17 mouse cellular contexts compared by ENCODE assay signal in the genomic region with DNA sequence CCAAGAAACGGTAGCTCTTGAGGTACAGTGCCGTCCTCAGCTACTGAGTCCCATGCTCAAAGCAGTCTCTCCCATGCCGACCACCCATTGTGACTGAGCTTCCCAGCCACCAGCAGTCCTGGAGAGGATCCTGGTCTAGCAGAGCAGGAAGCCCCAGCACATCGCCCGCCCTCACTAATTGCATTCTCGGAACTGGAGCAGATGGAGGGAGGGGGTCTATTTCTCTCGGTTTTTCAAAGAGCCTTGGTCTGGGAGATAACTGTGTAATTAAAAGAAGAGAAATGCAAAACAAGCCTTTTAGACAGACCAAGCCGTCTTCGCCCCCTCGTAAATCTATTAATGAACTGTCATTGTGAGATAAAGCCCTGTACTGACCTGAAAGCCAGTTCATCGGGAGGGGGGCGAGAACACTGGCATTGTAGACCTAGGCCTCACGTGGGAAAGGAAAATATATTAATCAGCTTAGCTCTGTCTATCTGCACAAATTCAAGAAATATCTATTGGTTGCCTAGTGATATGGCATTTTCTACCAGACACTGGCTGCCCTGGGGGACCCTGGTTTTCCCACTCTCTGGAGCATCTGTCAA.
DNase-seq lines count a peak whose midpoint lies in the region; ATAC-seq and TF ChIP-seq lines count a peak whose summit lies in the region.
"Had no signal": no experiment of that assay in that cellular context is flagged by ENCODE, and none has a peak within 500 bp of the region (broad histone marks: within the 10 kb centered on the region; RNA-seq: fewer than 3 reads in every experiment).

No protein-coding gene starts in this region.

- peaks cover 8% of the 10 kb centered on the region; the same call in 1 of the 2 replicates for H3K27me3 ChIP-seq in midbrain, embryonic 10.5 days (ENCODE audit: low read depth, poor library complexity, severe bottlenecking)
- H3K27me3 ChIP-seq in midbrain, postnatal 0 days (ENCODE audit: insufficient read depth, low read length) = no peaks in the 10 kb centered on the region
- no peaks in the 10 kb centered on the region for H3K27me3 ChIP-seq in forebrain, embryonic 15.5 days
- H3K27me3 ChIP-seq in midbrain, embryonic 12.5 days = no peaks in the 10 kb centered on the region

- no peak for ATAC-seq in midbrain, postnatal 0 days (ENCODE audit: low FRiP score)
- no peak for ATAC-seq in forebrain, embryonic 15.5 days (replicated peaks)
- peak; percentile 73 for ATAC-seq in midbrain, embryonic 12.5 days (ENCODE audit: low FRiP score, low read depth)
- ATAC-seq: liver, postnatal 0 days had no signal

- no peak overlapping the region for H3K4me2 ChIP-seq in midbrain, postnatal 0 days (ENCODE audit: low read depth, low read length, poor library complexity, severe bottlenecking)
- H3K4me2 ChIP-seq in forebrain, embryonic 15.5 days (replicated peaks) = no peak overlapping the region
- H3K4me2 ChIP-seq in midbrain, embryonic 12.5 days (replicated peaks) = no peak overlapping the region
- H3K4me2 ChIP-seq: embryonic facial prominence, embryonic 13.5 days; heart, embryonic 11.5 days had no signal

- peaks cover 21% of the 10 kb centered on the region for H3K4me1 ChIP-seq in midbrain, embryonic 10.5 days
- peaks cover 5% of the 10 kb centered on the region; the same call in 1 of the 2 replicates for H3K4me1 ChIP-seq in midbrain, postnatal 0 days (ENCODE audit: insufficient read depth, low read length)
- peaks cover 16% of the 10 kb centered on the region for H3K4me1 ChIP-seq in forebrain, embryonic 15.5 days
- H3K4me1 ChIP-seq in midbrain, embryonic 12.5 days = peaks cover 36% of the 10 kb centered on the region

- H3K27ac ChIP-seq in midbrain, embryonic 10.5 days (replicated peaks) = 0 out of 2 replicates have a peak overlapping the region, but pooled peaks have one; percentile 14
- no peak overlapping the region for H3K27ac ChIP-seq in midbrain, postnatal 0 days (ENCODE audit: low read depth, low read length)
- 0 out of 2 replicates have a peak overlapping the region, but pooled peaks have one; percentile 1 for H3K27ac ChIP-seq in forebrain, embryonic 15.5 days (replicated peaks)
- 0 out of 2 replicates have a peak overlapping the region, but pooled peaks have one; percentile 30 for H3K27ac ChIP-seq in midbrain, embryonic 12.5 days (replicated peaks)
- H3K27ac ChIP-seq: embryonic facial prominence, embryonic 13.5 days; kidney, postnatal 0 days; limb, embryonic 10.5 days had no signal

- no peaks in the 10 kb centered on the region for H3K9me3 ChIP-seq in midbrain, embryonic 10.5 days (replicated peaks)
- H3K9me3 ChIP-seq in midbrain, postnatal 0 days (ENCODE audit: low read length) = no peaks in the 10 kb centered on the region
- no peaks in the 10 kb centered on the region for H3K9me3 ChIP-seq in forebrain, embryonic 15.5 days
- H3K9me3 ChIP-seq in midbrain, embryonic 12.5 days = no peaks in the 10 kb centered on the region
- H3K9me3 ChIP-seq: embryonic facial prominence, embryonic 13.5 days; limb, embryonic 10.5 days had no signal

- H3K9ac ChIP-seq in midbrain, postnatal 0 days (replicated peaks; ENCODE audit: low read length, poor library complexity, severe bottlenecking) = no peak overlapping the region
- H3K9ac ChIP-seq in forebrain, embryonic 15.5 days (replicated peaks) = no peak overlapping the region
- no peak overlapping the region for H3K9ac ChIP-seq in midbrain, embryonic 12.5 days (replicated peaks)
- H3K9ac ChIP-seq: embryonic facial prominence, embryonic 13.5 days; liver, postnatal 0 days had no signal

- 77% methylated on average over 13 of the region's 13 CpGs for WGBS in midbrain, embryonic 10.5 days
- 33% methylated on average over 13 of the region's 13 CpGs for WGBS in midbrain, postnatal 0 days
- 20% methylated on average over 13 of the region's 13 CpGs for WGBS in forebrain, embryonic 15.5 days
- whole genome bisulfite sequencing in midbrain, embryonic 12.5 days = 44% methylated on average over 13 of the region's 13 CpGs

- no peak for DNase-seq in midbrain, embryonic 10.5 days (ENCODE audit: low spot score)
- no peak for DNase-seq in midbrain, postnatal 0 days (ENCODE audit: low spot score)
- no peak for DNase-seq in heart, adult 18-20 months
- DNase-seq in adrenal gland, adult (ENCODE audit: inconsistent age in 2 of 2, low spot score in 1 of 2) = no peak
- no peak for DNase-seq in spleen, postnatal 10 days (ENCODE audit: low spot score in 2 of 2)
- DNase-seq: cerebellum, adult 9-10 months; heart, postnatal 10 days; kidney, adult 18-20 months; liver, postnatal 0 days; lung, postnatal 10 days; right cerebral cortex, postnatal 25 days had no signal

- H3K4me3 ChIP-seq in midbrain, embryonic 10.5 days = no peak overlapping the region
- no peak overlapping the region for H3K4me3 ChIP-seq in midbrain, postnatal 0 days (ENCODE audit: low read depth, low read length)
- H3K4me3 ChIP-seq in forebrain, embryonic 15.5 days = no peak overlapping the region
- H3K4me3 ChIP-seq in midbrain, embryonic 12.5 days = no peak overlapping the region
- H3K4me3 ChIP-seq: embryonic facial prominence, embryonic 13.5 days; limb, embryonic 10.5 days had no signal

- H3K36me3 ChIP-seq in midbrain, embryonic 10.5 days = no peaks in the 10 kb centered on the region
- no peaks in the 10 kb centered on the region for H3K36me3 ChIP-seq in midbrain, postnatal 0 days (ENCODE audit: insufficient read depth, low read length)
- no peaks in the 10 kb centered on the region for H3K36me3 ChIP-seq in forebrain, embryonic 15.5 days
- H3K36me3 ChIP-seq in midbrain, embryonic 12.5 days = no peaks in the 10 kb centered on the region
- H3K36me3 ChIP-seq: embryonic facial prominence, embryonic 13.5 days; limb, embryonic 10.5 days had no signal

- TF ChIP-seq CTCF in midbrain, postnatal 0 days (IDR thresholded peaks at IDR 0.05) = no peak
